Mouse (Mus musculus): ENCODE results near the gene Capg.
"Not testable (repeated sequence)": the region's sequence is repeated elsewhere in the genome, so short reads cannot be mapped to it uniquely, and the experiment has no call there.

DNA sequence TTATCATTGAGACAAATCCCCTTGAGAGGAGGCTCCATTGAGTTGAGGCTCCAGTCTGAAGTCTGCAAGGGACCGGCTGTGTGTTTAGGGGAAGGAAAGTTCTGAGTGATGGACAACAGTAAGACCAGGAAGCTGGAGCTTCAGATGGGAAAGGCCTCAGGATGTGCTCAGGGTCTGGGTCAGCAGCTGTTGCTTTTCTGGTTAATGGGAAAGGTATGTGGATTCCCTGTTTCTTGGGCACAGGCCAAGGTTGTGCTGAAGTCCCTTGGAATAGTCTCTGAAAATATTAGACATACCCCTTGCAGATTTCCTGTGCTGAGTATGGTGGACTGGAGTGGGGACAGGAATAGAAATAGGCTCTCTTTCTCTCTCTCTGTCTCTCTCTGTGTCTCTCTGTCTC lies 10.6 kb upstream of the Capg start:
- not testable (repeated sequence) for TF ChIP-seq CTCF (IDR thresholded peaks at IDR 0.05; ENCODE audit: insufficient read depth, low read length); POLR2A (IDR thresholded peaks at IDR 0.05; ENCODE audit: borderline replicate concordance, extremely low read depth, low read depth, low read length)

All from lung, adult 2 months (tissue).